Mouse (Mus musculus) spleen, postnatal 14 days (tissue): ENCODE results near the gene Zfp953.
"Not testable (repeated sequence)": the region's sequence is repeated elsewhere in the genome, so short reads cannot be mapped to it uniquely, and the experiment has no call there.

ENCODE experiments used
- DNase-seq, 2 experiments: peaks; one replicate each; pipeline ENCODE4 v3.0.0; 2021 to 2022; ENCODE audit warnings: low spot score in 2 of 2

Zfp953 gene

DNA sequence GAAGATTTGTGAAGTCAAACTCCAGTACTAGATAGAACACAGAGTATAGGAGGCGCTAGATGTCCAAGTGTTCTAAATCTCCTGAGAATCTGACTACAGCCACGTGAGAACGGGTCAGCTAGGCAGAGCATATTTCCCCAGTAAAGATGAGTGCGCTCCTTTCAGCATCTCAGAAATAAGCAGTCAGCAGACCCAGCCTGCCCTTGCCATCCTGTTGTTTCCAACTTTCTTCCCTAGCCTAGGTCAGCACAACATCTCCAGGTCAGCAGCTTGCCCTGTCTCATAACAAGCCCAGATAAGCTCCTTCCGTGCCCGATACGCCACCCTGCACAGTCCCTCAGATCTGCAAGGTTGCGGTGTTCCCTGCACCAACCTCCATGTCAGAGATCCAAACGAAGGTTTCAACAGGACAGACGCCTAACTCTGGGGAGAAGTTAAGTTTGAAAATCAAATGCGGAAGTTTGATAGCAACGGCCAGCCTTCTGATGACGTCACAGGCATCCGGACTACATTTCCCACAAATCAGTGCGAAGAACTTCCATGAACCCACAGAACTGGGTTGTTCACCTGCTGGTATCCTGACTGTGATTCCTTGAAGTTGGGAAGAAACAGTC lies at the start of gene Zfp953, which contains the start of gene Gm28044:
Gene Zfp953, minus strand, starts transcription at position 475 of the 614 bp plus-strand sequence.
Gene Gm28044, minus strand, starts transcription at position 406 of the 614 bp plus-strand sequence.
- DNase-seq, result peak; percentile 68 to 86

DNA sequence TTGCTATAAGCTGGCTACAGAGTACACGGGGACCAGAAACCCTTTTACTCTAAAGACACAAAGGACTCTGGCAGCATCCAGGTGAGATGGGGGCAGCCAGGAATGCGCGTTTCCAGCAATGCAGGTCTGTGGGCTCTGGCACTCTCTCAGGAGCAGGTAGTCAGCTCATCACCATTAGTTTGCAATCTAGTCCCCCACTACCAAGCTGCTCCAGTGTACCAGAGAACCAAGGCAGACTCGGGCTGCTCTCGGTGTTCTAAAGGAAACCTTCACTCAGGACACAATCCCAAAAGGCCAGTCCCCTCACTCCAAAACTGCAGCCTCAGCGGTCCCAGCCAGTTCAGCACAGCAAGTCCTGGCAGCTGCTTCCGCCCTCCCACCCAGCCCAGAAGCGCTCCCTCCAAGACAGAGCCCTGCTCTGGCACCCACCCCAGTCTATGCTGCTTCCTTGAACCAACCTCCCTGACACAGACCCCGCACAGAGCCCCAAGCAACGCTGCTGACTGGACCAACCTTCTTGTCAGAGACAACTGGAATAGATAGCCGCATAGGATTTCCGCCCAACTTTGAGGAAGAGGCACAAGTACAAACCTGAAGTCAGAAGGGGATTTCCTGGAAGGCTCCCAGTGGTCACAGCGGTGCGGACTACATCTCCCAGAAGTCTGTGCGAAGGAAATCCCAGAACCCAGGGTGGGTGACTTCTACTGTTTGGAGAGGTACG lies 38.9 kb upstream of the Zfp953 start, which contains the start of gene Zfp429:
Gene Zfp429, minus strand, starts transcription at position 637 of the 721 bp plus-strand sequence.
- DNase-seq, result peak; percentile 20 to 34

DNA sequence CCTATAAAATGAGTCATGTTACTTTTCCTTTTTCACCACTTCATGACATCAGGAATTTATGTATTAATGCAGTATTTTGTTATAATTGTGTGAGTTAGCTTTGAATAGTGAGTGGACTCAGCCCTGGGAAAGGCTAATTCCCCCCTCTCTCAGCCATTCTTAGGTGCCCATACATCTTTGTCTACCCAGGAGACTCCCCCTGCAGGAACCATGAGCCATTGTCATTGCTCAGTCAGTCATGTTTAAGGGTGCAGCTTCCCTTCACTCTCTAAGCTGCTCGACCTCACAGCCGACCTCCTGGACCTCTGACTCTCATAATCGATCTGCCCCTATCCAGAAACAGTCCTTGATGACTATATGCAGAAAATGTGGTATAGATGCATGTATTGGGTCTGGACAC lies 15.8 kb upstream of the Zfp953 start:
- not testable (repeated sequence) for DNase-seq

DNA sequence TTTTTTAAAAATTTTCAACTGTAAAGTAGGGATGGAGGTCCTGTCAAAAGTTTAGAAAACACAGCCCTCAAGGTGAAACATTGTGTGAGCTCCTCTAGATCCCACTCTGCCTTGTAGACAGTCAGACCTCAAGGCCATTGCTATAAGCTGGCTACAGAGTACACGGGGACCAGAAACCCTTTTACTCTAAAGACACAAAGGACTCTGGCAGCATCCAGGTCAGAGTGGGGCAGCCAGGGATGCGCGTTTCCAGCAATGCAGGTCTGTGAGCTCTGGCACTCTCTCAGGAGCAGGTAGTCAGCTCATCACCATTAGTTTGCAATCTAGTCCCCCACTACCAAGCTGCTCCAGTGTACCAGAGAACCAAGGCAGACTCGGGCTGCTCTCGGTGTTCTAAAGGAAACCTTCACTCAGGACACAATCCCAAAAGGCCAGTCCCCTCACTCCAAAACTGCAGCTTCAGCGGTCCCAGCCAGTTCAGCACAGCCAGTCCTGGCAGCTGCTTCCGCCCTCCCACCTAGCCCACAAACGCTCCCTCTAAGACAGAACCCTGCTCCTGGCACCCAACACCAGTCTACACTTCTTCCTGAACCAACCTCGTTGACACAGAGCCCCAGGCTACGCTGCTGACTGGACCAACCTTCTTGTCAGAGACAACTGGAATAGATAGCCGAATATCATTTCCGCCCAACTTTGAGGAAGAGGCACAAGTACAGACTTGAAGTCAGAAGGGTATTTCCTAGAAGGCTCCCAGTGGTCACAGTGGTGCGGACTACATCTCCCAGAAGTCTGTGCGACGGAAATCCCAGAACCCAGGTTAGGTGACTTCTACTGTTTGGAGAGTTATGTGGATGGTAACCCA lies 14.9 kb upstream of the Zfp953 start, which contains the start of the genes Gm28041 and Zfp456:
Gene Gm28041, minus strand, starts transcription at position 684 of the 862 bp plus-strand sequence.
Gene Zfp456, minus strand, starts transcription at position 761 of the 862 bp plus-strand sequence.
- DNase-seq, result peak; percentile 36 to 60

DNA sequence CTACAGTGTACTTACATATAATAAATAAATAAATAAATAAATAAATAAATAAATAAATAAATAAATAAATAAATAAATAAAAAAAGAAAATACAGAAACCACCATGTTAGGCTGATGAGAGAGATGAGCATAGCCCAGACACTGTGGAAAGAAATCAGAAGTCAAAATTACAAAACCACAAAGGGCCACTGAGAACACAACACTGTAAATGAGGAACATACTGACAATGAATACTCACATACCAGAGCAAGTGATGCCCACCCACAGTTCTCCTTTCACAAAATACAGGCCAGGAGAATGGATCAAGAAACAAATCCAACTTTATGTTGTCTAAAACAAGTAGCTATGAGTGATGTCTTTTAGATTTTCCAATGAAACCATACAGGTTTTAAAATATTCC lies 8.6 kb downstream of the Zfp953 start:
- DNase-seq, result no peak

DNA sequence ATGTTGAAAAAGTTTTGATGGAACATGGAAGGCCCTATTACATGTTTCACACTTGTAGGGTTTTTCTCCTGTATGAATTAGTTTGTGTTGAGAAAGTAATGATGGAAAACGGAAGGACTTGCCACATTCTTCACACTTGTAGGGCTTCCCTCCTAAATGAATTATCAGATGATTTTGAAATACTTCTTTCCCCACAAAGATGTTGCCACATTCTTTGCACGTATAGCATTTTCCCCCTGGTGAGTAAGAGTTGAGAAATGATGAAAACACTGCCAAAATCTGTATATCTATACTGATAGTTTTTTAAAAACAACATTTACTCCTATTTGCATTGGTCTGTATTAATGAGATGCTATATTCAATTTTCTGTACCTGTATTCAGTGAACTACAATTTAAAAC lies 17.0 kb downstream of the Zfp953 start:
- no peak for DNase-seq

DNA sequence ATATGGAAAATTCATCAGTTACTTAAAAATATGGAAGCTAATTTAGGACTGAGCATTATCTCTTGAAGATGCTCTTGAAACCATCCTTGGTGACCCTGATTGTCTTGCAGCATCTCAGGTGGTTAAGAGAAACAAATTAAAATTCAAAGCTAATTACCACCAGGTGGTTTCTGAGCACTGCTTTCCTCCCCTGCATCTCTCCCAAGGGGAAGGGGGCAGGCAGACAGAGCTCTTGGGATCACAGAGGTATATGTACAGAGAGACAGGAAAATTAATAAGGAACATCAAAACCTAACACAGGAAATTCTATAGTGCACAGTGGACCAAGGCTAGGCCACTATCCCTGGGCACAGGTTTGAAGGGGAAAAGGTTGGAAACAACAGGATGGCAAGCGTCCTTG lies 27.5 kb downstream of the Zfp953 start:
- DNase-seq, result no peak

DNA sequence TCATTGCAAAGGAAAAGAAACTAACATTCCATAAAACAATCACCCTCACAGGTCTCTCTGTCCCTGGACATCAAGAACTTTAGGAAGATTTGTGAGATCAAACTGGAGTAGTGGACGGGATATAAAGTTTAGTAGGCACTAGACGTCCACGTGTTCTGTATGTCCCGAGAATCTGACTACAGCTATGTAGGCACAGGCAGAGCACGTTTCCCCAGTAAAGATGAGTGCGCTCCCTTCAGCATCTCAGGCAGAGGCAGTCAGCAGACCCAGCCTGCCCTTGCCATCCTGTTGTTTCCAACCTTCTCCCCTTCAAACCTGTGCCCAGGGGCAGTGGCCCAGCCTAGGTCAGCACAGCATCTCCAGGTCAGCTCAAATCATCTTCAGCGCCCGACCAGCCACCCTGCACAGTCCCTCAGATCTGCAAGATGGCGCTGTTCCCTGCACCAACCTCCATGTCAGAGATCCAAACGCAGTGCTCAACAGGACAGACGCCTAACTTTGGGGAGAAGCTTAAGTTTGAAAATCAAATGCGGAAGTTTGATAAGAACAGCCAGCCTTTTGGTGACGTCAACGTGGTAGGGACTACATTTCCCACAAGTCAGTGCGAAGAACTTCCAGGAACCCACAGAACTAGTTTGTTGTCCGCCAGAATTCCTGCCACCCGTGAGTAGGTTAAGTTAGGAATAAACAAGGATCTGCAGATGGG lies 28.2 kb downstream of the Zfp953 start, which contains the start of gene Zfp595:
Gene Zfp595, minus strand, starts transcription at position 552 of the 706 bp plus-strand sequence.
- DNase-seq, result peak; percentile 44 to 74

DNA sequence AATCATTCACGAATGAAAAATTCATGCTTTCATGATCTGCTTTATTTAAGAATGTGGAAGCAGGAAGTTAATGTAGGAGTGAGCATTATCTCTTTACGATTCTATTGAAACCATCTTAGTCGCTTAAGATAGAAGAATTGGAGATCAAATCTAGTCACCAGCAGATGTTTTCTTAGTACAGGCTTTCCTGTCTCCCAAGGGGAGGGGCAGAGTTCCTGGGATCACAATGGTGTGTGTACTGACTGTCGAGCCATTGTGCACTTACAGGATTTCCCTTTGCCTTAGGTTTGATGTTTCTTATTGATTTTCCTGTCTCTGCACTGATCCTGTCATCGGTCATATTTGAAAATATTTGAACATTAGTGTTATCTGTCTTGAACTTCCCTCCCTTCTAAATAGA lies 53.7 kb downstream of the Zfp953 start:
- DNase-seq, result no peak

DNA sequence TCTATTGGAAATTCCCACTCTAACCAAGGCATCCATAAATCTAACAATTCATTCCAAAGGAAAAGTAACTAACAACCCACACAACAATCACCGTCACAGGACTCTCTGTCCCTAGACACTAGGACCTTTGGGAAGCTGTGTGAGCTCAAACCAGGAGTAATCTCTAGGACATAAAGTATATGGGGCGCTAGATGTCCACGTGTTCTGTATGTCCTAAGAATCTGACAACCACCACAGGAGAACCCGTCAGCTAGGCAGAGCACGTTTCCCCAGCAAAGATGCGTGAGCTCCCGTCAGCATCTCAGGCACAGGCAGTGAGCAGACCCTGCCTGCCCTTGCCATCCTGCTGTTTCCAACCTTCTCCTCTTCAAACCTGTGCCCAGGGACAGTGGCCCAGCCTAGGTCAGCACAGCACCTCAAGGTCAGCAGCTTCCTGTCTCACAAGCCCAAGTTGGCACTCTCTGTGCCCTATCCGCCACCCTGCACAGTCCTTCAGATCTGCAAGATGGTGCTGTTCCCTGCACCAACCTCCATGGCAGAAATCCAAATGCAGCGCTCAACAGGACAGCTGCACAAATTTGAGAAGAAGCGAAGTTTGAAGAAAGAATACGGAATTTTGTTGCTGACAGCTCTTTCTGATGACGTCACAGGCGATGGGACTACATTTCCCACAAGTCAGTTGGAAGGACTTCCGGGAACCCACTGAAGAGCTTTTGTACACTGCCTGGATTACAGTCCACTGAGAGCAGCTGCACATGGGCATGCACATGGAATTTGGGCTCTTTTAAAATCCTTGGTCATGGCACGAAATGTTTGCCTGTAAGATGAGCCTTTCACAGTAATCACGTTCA lies 54.4 kb downstream of the Zfp953 start, which contains the start of gene Zfp457:
Gene Zfp457, minus strand, starts transcription at position 664 of the 851 bp plus-strand sequence.
- peak; percentile 48 to 81 for DNase-seq
